ENCODE assay signal across 8 mouse cellular contexts in the genomic region with DNA sequence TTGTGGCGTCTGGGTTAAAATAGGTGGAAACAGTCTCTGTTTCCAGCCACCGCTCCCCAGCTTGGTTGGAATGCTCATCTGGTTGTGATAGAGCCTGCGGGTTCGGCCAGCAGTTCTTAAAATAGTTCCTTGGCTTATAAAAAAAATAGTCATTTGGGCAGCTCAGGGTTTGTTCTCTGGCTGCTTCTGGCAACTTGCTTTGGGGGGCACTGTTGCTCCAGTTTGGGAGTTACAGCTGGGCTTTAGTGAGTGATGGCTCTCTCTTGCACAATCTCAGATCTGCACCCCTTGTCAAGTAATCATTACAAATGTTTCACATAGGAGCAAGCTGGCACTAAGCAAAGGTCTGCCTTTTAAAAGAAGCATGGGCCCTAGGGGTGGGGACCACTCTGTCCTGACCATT.
DNase-seq lines count a peak whose midpoint lies in the region; ATAC-seq and TF ChIP-seq lines count a peak whose summit lies in the region.

No protein-coding gene starts in this region.

- peaks cover 12% of the 10 kb centered on the region for H3K4me1 ChIP-seq in forebrain, embryonic 10.5 days
- H3K4me1 ChIP-seq in heart, embryonic 14.5 days (ENCODE audit: control insufficient read depth in 2 of 2, insufficient read depth in 2 of 2, low read length in 2 of 2) = peaks cover 4 to 7% of the 10 kb centered on the region in 2 experiments
- H3K4me1 ChIP-seq in kidney, embryonic 16.5 days (ENCODE audit: insufficient read depth, low read length) = peaks cover 4% of the 10 kb centered on the region; the same call in 1 of the 2 replicates
- no peaks in the 10 kb centered on the region for H3K4me1 ChIP-seq in lung, adult 2 months (ENCODE audit: control insufficient read depth, insufficient read depth, low read length)

- 48% methylated on average over 4 of the region's 4 CpGs for WGBS in forebrain, embryonic 10.5 days
- 7% methylated on average over 4 of the region's 4 CpGs for WGBS in heart, embryonic 14.5 days
- 36% methylated on average over 4 of the region's 4 CpGs for WGBS in kidney, embryonic 16.5 days
- 28% methylated on average over 4 of the region's 4 CpGs for WGBS in lung, adult 2 months

- TF ChIP-seq POLR2A in lung, adult 2 months (IDR thresholded peaks at IDR 0.05; ENCODE audit: borderline replicate concordance, extremely low read depth, low read depth, low read length) = no peak

- H3K27me3 ChIP-seq in forebrain, embryonic 10.5 days (ENCODE audit: poor library complexity, severe bottlenecking) = no peaks in the 10 kb centered on the region
- no peaks in the 10 kb centered on the region for H3K27me3 ChIP-seq in heart, embryonic 14.5 days (ENCODE audit: control insufficient read depth, insufficient read depth, low read length)
- H3K27me3 ChIP-seq in kidney, embryonic 16.5 days (ENCODE audit: insufficient read depth, low read length) = no peaks in the 10 kb centered on the region

- ATAC-seq in heart, embryonic 14.5 days (ENCODE audit: insufficient number of reproducible peaks, insufficient read depth, low FRiP score, low read depth) = peak; percentile 72; the same call in 1 of the 2 replicates
- ATAC-seq in kidney, embryonic 16.5 days (ENCODE audit: low FRiP score, low TSS enrichment) = 0 out of 2 replicates have a peak, but pooled peaks have one; percentile 39

- no peak overlapping the region for H3K4me3 ChIP-seq in forebrain, embryonic 10.5 days
- H3K4me3 ChIP-seq in heart, embryonic 14.5 days (ENCODE audit: control insufficient read depth in 1 of 2, insufficient read depth in 1 of 2, low read depth in 1 of 2, low read length in 2 of 2) = no peak overlapping the region
- H3K4me3 ChIP-seq in kidney, embryonic 16.5 days (ENCODE audit: low read length) = no peak overlapping the region
- H3K4me3 ChIP-seq in lung, adult 2 months (replicated peaks; ENCODE audit: extremely low read depth, low read depth, low read length) = no peak overlapping the region

- TF ChIP-seq CTCF in lung, adult 2 months (IDR thresholded peaks at IDR 0.05; ENCODE audit: insufficient read depth, low read length) = peak; percentile 37; the same call in 1 of the 2 replicates

- no peak overlapping the region for H3K27ac ChIP-seq in forebrain, embryonic 10.5 days
- H3K27ac ChIP-seq in heart, embryonic 14.5 days (replicated peaks in 1 of 2; ENCODE audit: control insufficient read depth in 1 of 2, insufficient read depth in 1 of 2, low read depth in 2 of 2, low read length in 2 of 2) = peak overlapping the region; percentile 8 to 51; a peak in 1 of 4 replicates
- H3K27ac ChIP-seq in kidney, embryonic 16.5 days (ENCODE audit: low read length) = no peak overlapping the region

- peaks cover 4% of the 10 kb centered on the region; the same call in 1 of the 2 replicates for H3K9me3 ChIP-seq in forebrain, embryonic 10.5 days
- peaks cover 5% of the 10 kb centered on the region for H3K9me3 ChIP-seq in heart, embryonic 14.5 days (ENCODE audit: control insufficient read depth, low read length)
- H3K9me3 ChIP-seq in kidney, embryonic 16.5 days (ENCODE audit: low read length) = peaks cover 7% of the 10 kb centered on the region

- H3K9ac ChIP-seq in heart, embryonic 14.5 days (ENCODE audit: low read length) = no peak overlapping the region
- no peak overlapping the region for H3K9ac ChIP-seq in kidney, embryonic 16.5 days (replicated peaks; ENCODE audit: low read length)

- H3K36me3 ChIP-seq in forebrain, embryonic 10.5 days (replicated peaks) = no peaks in the 10 kb centered on the region
- H3K36me3 ChIP-seq in heart, embryonic 14.5 days (ENCODE audit: control insufficient read depth, insufficient read depth, low read length) = no peaks in the 10 kb centered on the region
- no peaks in the 10 kb centered on the region for H3K36me3 ChIP-seq in kidney, embryonic 16.5 days (ENCODE audit: insufficient read depth, low read length)

- peak; percentile 55 for DNase-seq in A20 (ENCODE audit: low read depth, low spot score)
- DNase-seq in brain, adult 2 months (ENCODE audit: low read depth, low spot score) = peak; percentile 75
- DNase-seq in forebrain, embryonic 10.5 days (ENCODE audit: extremely low spot score, low spot score) = peak; percentile 36
- peak; percentile 9 for DNase-seq in lung, adult 2 months
- peak; percentile 73 for DNase-seq in retina, embryonic 14.5 days (ENCODE audit: low spot score)
- no peak for DNase-seq in spleen, postnatal 4 days (ENCODE audit: low spot score in 2 of 2)

- H3K4me2 ChIP-seq in heart, embryonic 14.5 days (ENCODE audit: low read length) = peak overlapping the region; percentile 38
- H3K4me2 ChIP-seq in kidney, embryonic 16.5 days (replicated peaks; ENCODE audit: low read depth, low read length) = no peak overlapping the region

Comparison
In these comparisons a context has a peak if more than half of its experiments do, and no peak if none do; other contexts are left out.
1. DNase-seq: peak in A20 (single experiment), brain, adult 2 months (single experiment), forebrain, embryonic 10.5 days (single experiment), lung, adult 2 months (single experiment) and retina, embryonic 14.5 days (single experiment); none in spleen, postnatal 4 days (0 of 2).
2. H3K27ac ChIP-seq: peak in heart, embryonic 14.5 days (2 of 2); none in forebrain, embryonic 10.5 days (single experiment) and kidney, embryonic 16.5 days (single experiment).